Mouse (Mus musculus): ENCODE data around the gene Pax3. TPM values are rescaled to one million over a fixed set of nuclear protein-coding genes. Genes with fewer than 3 reads are reported as not detected.

Gene Pax3
- polyA plus RNA-seq, 1 experiment: not detected

DNA sequence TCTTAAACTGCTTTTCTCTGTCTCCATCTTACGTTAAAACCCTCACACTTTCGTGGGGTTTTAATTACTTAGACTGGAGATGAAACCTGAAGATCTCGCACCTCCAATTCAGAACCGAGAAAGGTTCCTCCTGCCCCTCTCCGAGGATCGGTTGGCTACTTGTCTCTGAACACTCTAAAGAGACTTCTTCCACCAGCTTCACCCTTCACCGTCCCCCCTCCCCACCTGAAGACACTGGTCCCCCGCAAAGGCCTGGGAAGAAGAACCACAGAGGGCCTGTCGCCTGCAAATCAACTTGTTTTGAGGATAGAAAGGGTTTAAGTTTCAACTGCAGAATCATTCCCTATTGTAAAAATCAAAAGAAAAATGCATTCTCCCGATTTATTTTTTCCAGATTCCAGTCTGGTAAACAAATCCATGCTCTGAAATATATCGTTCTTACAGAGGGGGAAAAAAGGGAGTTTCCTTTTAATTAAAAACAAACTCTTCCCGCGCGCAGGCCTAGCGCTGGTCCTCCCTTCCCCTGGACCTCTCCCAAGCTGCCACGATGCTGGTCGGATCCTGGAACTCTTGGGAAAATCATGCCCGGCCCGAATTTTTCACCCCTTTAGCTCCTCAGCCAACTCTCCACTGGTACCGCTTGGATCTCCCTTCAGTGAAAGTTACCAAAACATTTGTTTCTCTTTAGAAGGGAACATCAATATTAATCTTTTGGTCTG, 4.0 kb downstream of the Pax3 start:
- H3K9me3 ChIP-seq: 0 out of 2 replicates have a peak, but pooled peaks cover 4% of the 10 kb centered on the region
- H3K36me3 ChIP-seq (replicated peaks; ENCODE audit: low read length): no peaks in the 10 kb centered on the region
- no peak for TF ChIP-seq GATA1 (IDR thresholded peaks at IDR 0.05; ENCODE audit: borderline replicate concordance, low read length)
- no peak for TF ChIP-seq FLI1 (IDR thresholded peaks at IDR 0.05; ENCODE audit: low read length)
- H3K4me3 ChIP-seq (replicated peaks): no peak overlapping the region
- peaks cover 55% of the 10 kb centered on the region for H3K4me1 ChIP-seq
- H3K27me3 ChIP-seq (replicated peaks): peaks cover 93% of the 10 kb centered on the region

DNA sequence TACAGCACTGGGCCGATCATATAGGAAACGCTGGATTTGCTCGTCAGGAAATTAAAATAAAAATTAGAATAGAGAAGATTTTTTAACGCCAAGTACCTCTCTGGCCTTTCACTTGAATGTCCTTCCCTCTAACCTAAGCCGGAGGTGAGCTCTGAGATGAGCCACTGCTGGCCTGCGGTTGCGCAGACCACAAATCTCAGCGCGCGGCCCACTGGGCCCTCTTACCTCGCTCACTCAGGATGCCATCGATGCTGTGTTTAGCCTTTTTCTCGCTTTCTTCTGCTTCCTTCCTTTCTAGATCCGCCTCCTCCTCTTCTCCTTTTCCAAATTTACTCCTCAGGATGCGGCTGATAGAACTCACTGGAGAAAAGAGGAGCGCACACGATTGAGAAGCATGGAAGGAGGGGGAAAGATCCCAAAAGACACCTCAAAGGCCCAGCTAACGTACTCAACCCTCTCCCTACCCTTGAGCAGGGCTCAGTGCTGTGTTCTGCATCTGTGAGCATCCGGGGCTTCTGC, 4.7 kb downstream of the Pax3 start:
- TF ChIP-seq GATA1 (IDR thresholded peaks at IDR 0.05; ENCODE audit: borderline replicate concordance, low read length) (no peak), FLI1 (IDR thresholded peaks at IDR 0.05; ENCODE audit: low read length) (no peak)
- Histone ChIP-seq H3K4me3 (replicated peaks) (no peak overlapping the region), H3K9me3 (0 out of 2 replicates have a peak, but pooled peaks cover 4% of the 10 kb centered on the region), H3K36me3 (replicated peaks; ENCODE audit: low read length) (no peaks in the 10 kb centered on the region), H3K27me3 (replicated peaks) (peaks cover 93% of the 10 kb centered on the region), H3K4me1 (peaks cover 51% of the 10 kb centered on the region)

DNA sequence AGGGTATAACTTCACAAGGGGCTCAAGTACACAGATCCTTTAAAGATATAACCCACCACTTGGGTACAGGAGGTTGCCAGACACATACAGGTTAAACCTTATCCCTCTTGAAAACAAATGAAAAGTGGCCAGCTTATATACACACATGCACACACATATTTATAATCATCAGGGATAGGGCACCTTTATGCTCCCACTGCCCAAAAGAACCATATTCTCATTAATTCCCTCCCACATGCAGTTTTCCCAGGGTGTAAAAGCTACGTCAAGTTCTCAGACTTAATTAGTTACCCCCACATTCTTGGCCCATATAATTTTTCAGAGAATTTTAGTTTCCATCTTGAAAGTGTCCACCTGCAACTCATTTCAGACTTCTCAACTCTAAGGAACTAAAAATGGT, 5.2 kb downstream of the Pax3 start:
- peaks cover 46% of the 10 kb centered on the region for H3K4me1 ChIP-seq
- no peak overlapping the region for H3K4me3 ChIP-seq (replicated peaks)
- no peaks in the 10 kb centered on the region for H3K36me3 ChIP-seq (replicated peaks; ENCODE audit: low read length)
- H3K27me3 ChIP-seq (replicated peaks): peaks cover 93% of the 10 kb centered on the region
- TF ChIP-seq GATA1 (IDR thresholded peaks at IDR 0.05; ENCODE audit: borderline replicate concordance, low read length) (no peak), FLI1 (IDR thresholded peaks at IDR 0.05; ENCODE audit: low read length) (no peak)
- no peaks in the 10 kb centered on the region for H3K9me3 ChIP-seq

DNA sequence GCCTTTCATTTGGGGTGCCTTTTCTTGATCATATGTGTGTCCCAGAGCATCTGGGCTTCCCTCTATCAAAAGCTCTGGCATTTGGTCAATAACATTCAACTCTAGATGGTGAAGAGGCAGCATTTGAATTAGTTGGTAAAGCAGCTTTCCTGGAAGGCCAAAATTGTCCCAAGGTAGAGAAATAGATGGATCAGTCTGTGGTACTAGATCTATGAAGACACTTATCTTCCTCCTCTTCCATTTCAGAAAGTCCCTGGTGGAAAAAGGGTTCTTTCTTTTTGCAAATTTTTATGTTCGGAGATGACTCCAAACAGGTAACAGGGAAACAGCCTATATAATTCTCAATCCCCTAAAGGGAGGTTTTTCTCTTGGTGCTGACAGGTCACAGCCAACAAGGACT, 5.6 kb downstream of the Pax3 start:
- TF ChIP-seq FLI1 (IDR thresholded peaks at IDR 0.05; ENCODE audit: low read length) (no peak), GATA1 (IDR thresholded peaks at IDR 0.05; ENCODE audit: borderline replicate concordance, low read length) (no peak)
- Histone ChIP-seq H3K36me3 (replicated peaks; ENCODE audit: low read length) (no peaks in the 10 kb centered on the region), H3K4me3 (replicated peaks) (no peak overlapping the region), H3K27me3 (replicated peaks) (peaks cover 90% of the 10 kb centered on the region), H3K9me3 (no peaks in the 10 kb centered on the region), H3K4me1 (peaks cover 42% of the 10 kb centered on the region)

DNA sequence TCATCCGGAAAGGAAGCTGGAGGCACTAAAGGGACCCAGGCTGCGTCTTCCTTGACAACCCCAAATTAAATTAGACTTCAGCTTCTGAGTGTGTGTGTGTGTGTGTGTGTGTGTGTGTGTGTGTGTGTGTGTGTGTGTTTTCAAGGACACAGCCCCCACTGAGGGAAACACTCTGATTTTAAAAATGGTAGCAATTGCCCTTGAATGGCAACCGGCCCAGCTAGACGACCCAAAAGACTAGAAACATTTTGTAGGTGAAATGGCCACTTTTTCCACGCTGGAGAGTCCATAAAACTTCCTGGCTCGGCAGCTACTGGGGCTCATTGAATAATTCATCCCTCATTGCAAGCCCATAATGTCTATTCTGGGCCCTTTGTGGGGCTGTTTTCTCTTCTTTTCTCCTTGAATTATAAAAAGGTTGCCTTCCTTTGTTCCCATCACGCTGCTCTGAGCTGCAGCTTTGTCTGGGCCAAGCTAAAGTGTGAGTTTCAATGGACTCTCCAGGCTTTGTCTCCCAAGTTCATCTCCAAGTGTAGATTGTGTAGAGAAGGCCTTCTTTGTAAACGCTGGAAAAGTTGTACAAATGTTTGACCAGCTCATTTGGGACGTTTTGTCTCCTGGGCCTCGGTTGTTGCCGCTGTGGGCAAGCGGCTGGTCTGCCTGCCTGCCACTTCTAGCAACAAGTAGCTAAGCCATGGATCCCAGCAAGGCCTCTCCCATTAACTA, 6.4 kb downstream of the Pax3 start:
- no peak overlapping the region for H3K4me3 ChIP-seq (replicated peaks)
- TF ChIP-seq FLI1 (IDR thresholded peaks at IDR 0.05; ENCODE audit: low read length) (no peak), GATA1 (IDR thresholded peaks at IDR 0.05; ENCODE audit: borderline replicate concordance, low read length) (no peak)
- peaks cover 34% of the 10 kb centered on the region for H3K4me1 ChIP-seq
- no peaks in the 10 kb centered on the region for H3K9me3 ChIP-seq
- H3K36me3 ChIP-seq (replicated peaks; ENCODE audit: low read length): no peaks in the 10 kb centered on the region
- peaks cover 86% of the 10 kb centered on the region for H3K27me3 ChIP-seq (replicated peaks)

DNA sequence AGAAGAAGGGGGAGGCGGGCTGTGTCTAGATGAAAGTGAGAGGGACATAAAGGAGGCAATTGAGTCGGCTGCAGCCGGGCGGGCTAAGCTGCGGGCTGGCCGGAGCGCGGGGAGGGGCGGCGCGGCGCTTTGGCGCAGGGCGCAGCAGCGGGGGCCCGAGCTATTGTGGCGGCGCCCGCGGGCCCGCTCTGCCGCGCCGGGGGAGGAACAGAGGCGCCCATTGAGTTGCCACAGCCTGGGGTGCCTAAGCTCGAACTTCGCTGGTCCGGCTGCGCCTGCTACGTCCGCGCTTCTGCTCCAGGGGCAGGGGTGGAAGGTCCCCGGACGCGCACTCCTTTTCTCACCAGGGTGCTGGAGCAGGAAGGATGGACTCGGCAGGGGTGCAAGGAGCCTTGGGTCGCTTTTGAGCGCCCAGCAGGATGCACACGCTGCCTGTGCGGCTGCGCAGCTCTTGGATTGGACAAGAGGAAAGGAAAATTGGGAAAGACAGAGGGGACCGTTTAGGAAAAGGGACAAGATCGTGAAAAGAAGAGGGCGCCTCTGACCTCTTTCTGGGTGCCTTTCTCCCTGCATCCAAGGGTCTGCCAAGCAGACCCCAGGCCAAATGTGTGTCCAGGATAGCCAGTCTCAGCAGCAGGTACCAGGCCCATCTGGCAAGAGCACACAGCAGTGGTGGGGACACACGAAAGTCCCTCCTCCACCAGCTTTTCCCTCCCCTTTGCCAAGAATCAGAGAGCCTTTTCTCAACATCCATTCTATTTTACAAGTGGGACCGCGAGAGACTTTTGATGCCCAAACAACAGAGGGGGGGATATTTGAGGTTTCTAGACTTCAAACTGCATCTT, 7.2 kb downstream of the Pax3 start:
- peaks cover 26% of the 10 kb centered on the region for H3K4me1 ChIP-seq
- TF ChIP-seq FLI1 (IDR thresholded peaks at IDR 0.05; ENCODE audit: low read length) (no peak), GATA1 (IDR thresholded peaks at IDR 0.05; ENCODE audit: borderline replicate concordance, low read length) (no peak)
- no peaks in the 10 kb centered on the region for H3K36me3 ChIP-seq (replicated peaks; ENCODE audit: low read length)
- H3K9me3 ChIP-seq: no peaks in the 10 kb centered on the region
- peaks cover 82% of the 10 kb centered on the region for H3K27me3 ChIP-seq (replicated peaks)
- peak overlapping the region; percentile 78 for H3K4me3 ChIP-seq (replicated peaks)

DNA sequence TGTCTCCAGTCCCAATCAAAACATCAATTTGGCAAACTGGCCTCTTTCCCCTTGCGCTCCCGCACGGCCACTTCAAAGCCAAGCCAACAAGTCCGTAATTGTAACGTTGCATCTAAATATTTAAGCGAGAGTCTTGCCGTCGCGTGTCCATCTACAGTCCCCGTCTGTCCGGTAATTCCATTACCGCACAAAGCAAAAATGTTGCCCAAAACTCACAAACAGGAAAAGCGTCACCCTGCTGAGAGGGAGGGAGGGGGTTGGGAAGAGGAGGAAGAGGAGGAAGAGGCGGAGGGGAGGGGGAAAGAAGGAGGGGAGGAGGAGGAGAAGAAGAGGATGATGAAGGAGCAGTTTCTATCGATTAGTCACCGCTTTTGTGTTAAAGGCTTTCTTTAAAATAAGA, 7.9 kb downstream of the Pax3 start:
- H3K4me1 ChIP-seq: peaks cover 26% of the 10 kb centered on the region
- no peak for TF ChIP-seq GATA1 (IDR thresholded peaks at IDR 0.05; ENCODE audit: borderline replicate concordance, low read length)
- TF ChIP-seq FLI1 (IDR thresholded peaks at IDR 0.05; ENCODE audit: low read length): no peak
- H3K27me3 ChIP-seq (replicated peaks): peaks cover 79% of the 10 kb centered on the region
- H3K9me3 ChIP-seq: no peaks in the 10 kb centered on the region
- H3K4me3 ChIP-seq (replicated peaks): peak overlapping the region; percentile 77
- H3K36me3 ChIP-seq (replicated peaks; ENCODE audit: low read length): no peaks in the 10 kb centered on the region

DNA sequence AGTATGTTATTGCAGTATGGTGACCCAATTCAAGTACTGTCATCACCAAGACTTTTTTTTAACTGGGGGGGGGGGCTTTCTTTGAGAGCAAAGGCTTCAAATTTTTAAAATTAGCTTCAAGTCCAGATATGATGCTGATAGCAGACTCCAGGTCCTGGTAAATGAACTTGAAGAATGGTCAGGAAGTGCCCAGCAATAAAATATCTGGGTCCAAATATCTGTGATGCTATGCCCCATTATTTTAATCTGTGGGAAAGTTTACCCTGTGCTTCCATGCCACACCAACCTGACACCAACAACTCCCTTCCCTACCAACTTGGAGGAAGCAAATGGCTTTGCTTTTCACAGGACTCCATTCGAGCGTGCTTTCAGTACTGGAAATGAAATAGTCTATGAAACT, 8.6 kb downstream of the Pax3 start:
- no peaks in the 10 kb centered on the region for H3K9me3 ChIP-seq
- peaks cover 72% of the 10 kb centered on the region for H3K27me3 ChIP-seq (replicated peaks)
- TF ChIP-seq FLI1 (IDR thresholded peaks at IDR 0.05; ENCODE audit: low read length) (no peak), GATA1 (IDR thresholded peaks at IDR 0.05; ENCODE audit: borderline replicate concordance, low read length) (no peak)
- H3K4me1 ChIP-seq: peaks cover 20% of the 10 kb centered on the region
- no peaks in the 10 kb centered on the region for H3K36me3 ChIP-seq (replicated peaks; ENCODE audit: low read length)
- H3K4me3 ChIP-seq (replicated peaks): no peak overlapping the region

DNA sequence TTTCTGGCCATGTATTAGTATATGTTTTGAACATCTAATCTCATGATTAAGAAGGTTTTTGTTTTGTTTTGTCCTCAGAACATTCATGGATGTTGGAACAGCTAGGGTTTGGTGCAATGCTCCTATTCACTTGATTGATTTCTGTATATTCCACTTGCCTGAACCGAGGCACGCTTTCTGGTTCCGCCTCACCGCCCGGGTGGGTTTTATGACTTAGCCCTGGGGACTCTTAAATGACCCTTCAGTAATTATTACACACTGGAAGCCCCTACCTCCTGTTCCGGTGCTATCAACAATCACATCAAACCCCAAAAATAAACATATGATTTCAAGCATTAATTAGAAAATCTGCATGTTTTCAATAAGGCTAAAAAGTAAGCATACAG, 9.2 kb downstream of the Pax3 start:
- Histone ChIP-seq H3K9me3 (no peaks in the 10 kb centered on the region), H3K4me1 (peaks cover 18% of the 10 kb centered on the region), H3K4me3 (replicated peaks) (no peak overlapping the region), H3K27me3 (replicated peaks) (peaks cover 68% of the 10 kb centered on the region), H3K36me3 (replicated peaks; ENCODE audit: low read length) (no peaks in the 10 kb centered on the region)
- no peak for TF ChIP-seq FLI1 (IDR thresholded peaks at IDR 0.05; ENCODE audit: low read length)
- no peak for TF ChIP-seq GATA1 (IDR thresholded peaks at IDR 0.05; ENCODE audit: borderline replicate concordance, low read length)

All from megakaryocyte, embryonic 14.5 days (primary cell).